Mouse (Mus musculus) spleen, adult 2 months (tissue): Measurements from ENCODE around the gene Fgfr2.

ENCODE experiments used
- CTCF ChIP-seq: fragments of 200-500 bp; IDR thresholded peaks from 2 replicates; pipeline ENCODE4 v1.5.1; 2011; ENCODE audit warnings: mild to moderate bottlenecking, inconsistent platforms; ENCODE audit not compliant: insufficient read depth, insufficient read length, insufficient replicate concordance; ENCODE audit errors: extremely low read depth
- POLR2A ChIP-seq: fragments of 200-500 bp; IDR thresholded peaks from 2 replicates; pipeline ENCODE4 v1.6.1; 2011; ENCODE audit warnings: low read depth, low read length, inconsistent platforms

- TF ChIP-seq CTCF, result no peak
- TF ChIP-seq POLR2A, result no peak
Observed at GRCm38 (mm10) chr7:130969507-130969906, 2153.6 kb downstream of the Fgfr2 start.
